Mouse (Mus musculus) kidney, adult 9 months (tissue): ENCODE results near the gene Spred3.

Experiments
- DNase-seq: peaks from one replicate; pipeline ENCODE4 v3.0.0; 2022

Gene Spred3

GRCm38 (mm10) chr7:29124970-29125369 lies 45.2 kb downstream of the Spred3 start, which contains the start of gene Ryr1:
Ryr1 (minus strand) TSS chr7:29125179.
- DNase-seq, result peak; percentile 22

GRCm38 (mm10) chr7:29123531-29124358 lies 46.5 kb downstream of the Spred3 start:
- no peak for DNase-seq

GRCm38 (mm10) chr7:29122821-29123220 lies 47.4 kb downstream of the Spred3 start:
- DNase-seq, result no peak

GRCm38 (mm10) chr7:29119526-29119925 lies 50.7 kb downstream of the Spred3 start:
- no peak for DNase-seq

- no peak for DNase-seq
Measured at GRCm38 (mm10) chr7:29118142-29118851, 51.9 kb downstream of the Spred3 start.

GRCm38 (mm10) chr7:29108992-29109955 lies 60.9 kb downstream of the Spred3 start:
- DNase-seq, result peak; percentile 14
